Mouse (Mus musculus) brain, embryonic 18.5 days (tissue): ENCODE results near the gene Krtap5-5.
"Not testable (repeated sequence)": the region's sequence is repeated elsewhere in the genome, so short reads cannot be mapped to it uniquely, and the experiment has no call there.

ENCODE experiments used
- DNase-seq: peaks from one replicate; pipeline ENCODE4 v3.0.0-alpha.2; 2012; ENCODE audit warnings: low read depth, low spot score

Gene Krtap5-5

GRCm38 (mm10) chr7:142229871-142230270, at the start of gene Krtap5-5:
TSS of gene Krtap5-5 (minus strand) at chr7:142229971.
- not testable (repeated sequence) for DNase-seq

GRCm38 (mm10) chr7:142279291-142279690, 49.5 kb upstream of the Krtap5-5 start:
- DNase-seq = not testable (repeated sequence)

GRCm38 (mm10) chr7:142278183-142278582, 48.4 kb upstream of the Krtap5-5 start:
- peak; percentile 20 for DNase-seq

- not testable (repeated sequence) for DNase-seq
Observed at GRCm38 (mm10) chr7:142274263-142274662, 44.5 kb upstream of the Krtap5-5 start, which contains the start of gene Gm4559. TSS of gene Gm4559 (minus strand) at chr7:142274363.

GRCm38 (mm10) chr7:142258254-142258653, 28.5 kb upstream of the Krtap5-5 start, which contains the start of gene Gm2431:
TSS of gene Gm2431 (minus strand) at chr7:142258354.
- DNase-seq = not testable (repeated sequence)

- DNase-seq = no peak
Observed at GRCm38 (mm10) chr7:142255517-142255916, 25.7 kb upstream of the Krtap5-5 start.

GRCm38 (mm10) chr7:142249824-142250223, 20.1 kb upstream of the Krtap5-5 start:
- no peak for DNase-seq

- DNase-seq = no peak
Observed at GRCm38 (mm10) chr7:142240978-142241377, 11.2 kb upstream of the Krtap5-5 start, which contains the start of gene Gm40460. TSS of gene Gm40460 (minus strand) at chr7:142241078.

GRCm38 (mm10) chr7:142231540-142231939, 1.8 kb upstream of the Krtap5-5 start:
- no peak for DNase-seq

GRCm38 (mm10) chr7:142224518-142224917, 5.3 kb downstream of the Krtap5-5 start:
- no peak for DNase-seq

- DNase-seq = not testable (repeated sequence)
Observed at GRCm38 (mm10) chr7:142212136-142212535, 17.6 kb downstream of the Krtap5-5 start.

- DNase-seq = no peak
Observed at GRCm38 (mm10) chr7:142211559-142211958, 18.2 kb downstream of the Krtap5-5 start, which contains the start of gene Gm7579. TSS of gene Gm7579 (plus strand) at chr7:142211859.

GRCm38 (mm10) chr7:142206891-142207290, 22.9 kb downstream of the Krtap5-5 start:
- DNase-seq = not testable (repeated sequence)

GRCm38 (mm10) chr7:142205488-142205887, 24.3 kb downstream of the Krtap5-5 start:
- DNase-seq = no peak

GRCm38 (mm10) chr7:142201064-142201463, 28.7 kb downstream of the Krtap5-5 start, which contains the start of gene Krtap5-3:
TSS of gene Krtap5-3 (plus strand) at chr7:142201364.
- DNase-seq = no peak

- DNase-seq = no peak
Observed at GRCm38 (mm10) chr7:142198748-142199147, 31.0 kb downstream of the Krtap5-5 start.

GRCm38 (mm10) chr7:142190289-142190688, 39.5 kb downstream of the Krtap5-5 start, which contains the start of gene Gm10153:
TSS of gene Gm10153 (minus strand) at chr7:142190389.
- DNase-seq = no peak

- no peak for DNase-seq
Observed at GRCm38 (mm10) chr7:142188156-142188555, 41.6 kb downstream of the Krtap5-5 start.

- DNase-seq = no peak
Observed at GRCm38 (mm10) chr7:142181021-142181420, 48.8 kb downstream of the Krtap5-5 start.
